Mouse (Mus musculus) MEL (cell line): Measurements from ENCODE around the gene 3110082I17Rik.

ENCODE experiments used
- CTCF ChIP-seq, 3 experiments: IDR thresholded peaks in 2 of 3; conservative IDR thresholded peaks in 1 of 3; 2 replicates each; pipeline ENCODE4 v1.5.1; 2011 to 2012; ENCODE audit warnings: low read length in 3 of 3, low read depth in 2 of 3, mild to moderate bottlenecking in 2 of 3, improper control_type of control experiment in 1 of 3, inconsistent platforms in 1 of 3, mixed read lengths in 1 of 3, moderate library complexity in 1 of 3; ENCODE audit not compliant: control insufficient read depth in 1 of 3, insufficient read depth in 1 of 3, poor library complexity in 1 of 3, severe bottlenecking in 1 of 3
- ELF1 ChIP-seq: IDR thresholded peaks from 2 replicates; pipeline ENCODE4 v1.6.1; 2014; ENCODE audit warnings: low read depth, mild to moderate bottlenecking, inconsistent platforms, low read length, improper control_type of control experiment, moderate library complexity
- ETS1 ChIP-seq: IDR thresholded peaks from 2 replicates; pipeline ENCODE4 v1.6.1; 2012; ENCODE audit warnings: low read depth, mild to moderate bottlenecking, inconsistent platforms, low read length, improper control_type of control experiment, moderate library complexity
- GATA1 ChIP-seq: IDR thresholded peaks from 2 replicates; pipeline ENCODE4 v1.6.1; 2011; ENCODE audit warnings: low read depth, low read length, improper control_type of control experiment
- MAFK ChIP-seq: IDR thresholded peaks from 2 replicates; pipeline ENCODE4 v1.6.1; 2011; ENCODE audit warnings: low read depth, mild to moderate bottlenecking, low read length, improper control_type of control experiment, borderline replicate concordance
- MEF2A ChIP-seq: IDR thresholded peaks from 2 replicates; pipeline ENCODE4 v1.6.1; 2014; ENCODE audit warnings: low read depth, mild to moderate bottlenecking, inconsistent platforms, low read length, improper control_type of control experiment; ENCODE audit not compliant: poor library complexity, insufficient replicate concordance, severe bottlenecking; ENCODE audit errors: extremely low read depth
- MYC ChIP-seq: IDR thresholded peaks from 2 replicates; pipeline ENCODE4 v1.6.1; 2011; ENCODE audit warnings: low read depth, mild to moderate bottlenecking, low read length, improper control_type of control experiment, moderate library complexity
- POLR2A ChIP-seq, 2 experiments: IDR thresholded peaks; 2 replicates each; pipeline ENCODE4 v1.6.1; 2011 to 2012; ENCODE audit warnings: low read length in 2 of 2, mild to moderate bottlenecking in 2 of 2, control low read depth in 1 of 2, improper control_type of control experiment in 1 of 2, low read depth in 1 of 2, moderate library complexity in 1 of 2; ENCODE audit not compliant: control insufficient read depth in 1 of 2, insufficient read depth in 1 of 2, poor library complexity in 1 of 2
- POLR2AphosphoS2 ChIP-seq: IDR thresholded peaks from 2 replicates; pipeline ENCODE4 v1.6.1; 2011; ENCODE audit warnings: low read length, improper control_type of control experiment
- TCF12 ChIP-seq: IDR thresholded peaks from 2 replicates; pipeline ENCODE4 v1.6.1; 2014; ENCODE audit warnings: low read depth, mild to moderate bottlenecking, inconsistent platforms, low read length, improper control_type of control experiment, moderate library complexity
- USF2 ChIP-seq, 2 experiments: IDR thresholded peaks; 2 replicates each; pipeline ENCODE4 v1.6.1; 2011 to 2012; ENCODE audit warnings: improper control_type of control experiment in 2 of 2, low read length in 2 of 2, borderline replicate concordance in 1 of 2, inconsistent platforms in 1 of 2, low read depth in 1 of 2, mild to moderate bottlenecking in 1 of 2; ENCODE audit not compliant: insufficient read depth in 1 of 2

GRCm38 (mm10) chr5:139384531-139384930 lies 75.8 kb downstream of the 3110082I17Rik start:
- TF ChIP-seq TCF12: no peak
- TF ChIP-seq POLR2A (IDR thresholded peaks at IDR 0.05; ENCODE audit: control insufficient read depth in 1 of 2, insufficient read depth in 1 of 2, low read depth in 1 of 2, low read length in 2 of 2, poor library complexity in 1 of 2): no peak
- no peak for TF ChIP-seq MEF2A
- no peak for TF ChIP-seq CTCF (IDR thresholded peaks at IDR 0.05 in 2 of 3, conservative IDR thresholded peaks at IDR 0.05 in 1 of 3; ENCODE audit: control insufficient read depth in 1 of 3, insufficient read depth in 1 of 3, low read depth in 2 of 3, low read length in 3 of 3, poor library complexity in 1 of 3, severe bottlenecking in 1 of 3)
- TF ChIP-seq USF2 (IDR thresholded peaks at IDR 0.05; ENCODE audit: borderline replicate concordance in 1 of 2, insufficient read depth in 1 of 2, low read depth in 1 of 2, low read length in 2 of 2): no peak
- no peak for TF ChIP-seq ETS1
- no peak for TF ChIP-seq MAFK
- no peak for TF ChIP-seq MYC
- TF ChIP-seq ELF1: no peak
- TF ChIP-seq GATA1: no peak
- TF ChIP-seq POLR2AphosphoS2: no peak
